Mouse (Mus musculus) thymus, adult 2 months (tissue): ENCODE results near the gene Depp1.

ENCODE experiments used
- CTCF ChIP-seq: fragments of 200-500 bp; IDR thresholded peaks from 2 replicates; pipeline ENCODE4 v1.5.1; 2012; ENCODE audit warnings: mild to moderate bottlenecking, control low read depth, low read length, moderate library complexity, borderline replicate concordance; ENCODE audit not compliant: control insufficient read depth, poor library complexity, insufficient read depth; ENCODE audit errors: extremely low read depth
- POLR2A ChIP-seq: fragments of 200-500 bp; IDR thresholded peaks from 2 replicates; pipeline ENCODE4 v1.6.1; 2012; ENCODE audit warnings: mild to moderate bottlenecking, low read length, control low read depth, moderate library complexity; ENCODE audit not compliant: control insufficient read depth, poor library complexity, insufficient read depth; ENCODE audit errors: extremely low read depth

DNA sequence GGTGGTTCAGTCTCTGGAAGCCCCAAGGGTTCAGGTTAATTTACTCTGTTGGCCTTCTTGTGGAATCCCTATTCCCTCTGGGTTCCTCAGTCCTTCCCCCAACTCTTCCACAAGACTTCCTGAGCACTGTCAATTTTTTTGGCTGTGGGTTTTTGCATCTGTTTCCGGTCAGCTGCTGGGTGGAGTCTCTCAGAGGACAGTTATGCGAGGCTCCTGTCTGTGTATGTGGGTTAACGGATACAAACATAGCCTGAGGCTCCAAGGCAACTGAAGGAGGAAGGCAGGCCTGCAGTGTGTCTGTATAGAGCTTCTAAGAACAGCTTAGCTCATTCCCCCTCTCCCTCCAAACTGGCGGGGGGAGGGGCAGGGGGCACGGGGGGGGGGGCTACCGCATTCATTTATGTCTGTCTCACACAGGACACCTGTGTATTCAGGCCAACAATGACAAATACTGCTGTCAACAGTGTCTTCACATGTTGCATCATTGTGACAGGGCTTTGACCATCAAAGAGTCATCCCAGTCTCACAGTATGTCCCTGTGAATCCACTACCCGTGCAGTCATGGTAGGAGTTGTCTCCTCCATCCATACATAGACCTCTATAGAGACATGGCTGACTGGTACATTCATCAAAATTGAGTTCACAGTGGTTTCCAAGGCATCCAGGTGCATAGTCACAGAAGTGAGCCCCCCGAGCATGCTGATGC lies 28.9 kb upstream of the Depp1 start:
- no peak for TF ChIP-seq CTCF
- TF ChIP-seq POLR2A: no peak
